Mouse (Mus musculus) c-Kit-positive CD71-positive TER-119-negative erythroid progenitor cells, embryonic 14.5 days (primary cell): ENCODE results near the gene Vsx2.
A peak's percentile ranks its signal among the peaks of the same experiment; 100 is the strongest.

Experiments
- DNase-seq: peaks from one replicate; pipeline ENCODE4 v3.0.0-alpha.2; 2013; ENCODE audit warnings: low read depth

The Vsx2 gene

DNA sequence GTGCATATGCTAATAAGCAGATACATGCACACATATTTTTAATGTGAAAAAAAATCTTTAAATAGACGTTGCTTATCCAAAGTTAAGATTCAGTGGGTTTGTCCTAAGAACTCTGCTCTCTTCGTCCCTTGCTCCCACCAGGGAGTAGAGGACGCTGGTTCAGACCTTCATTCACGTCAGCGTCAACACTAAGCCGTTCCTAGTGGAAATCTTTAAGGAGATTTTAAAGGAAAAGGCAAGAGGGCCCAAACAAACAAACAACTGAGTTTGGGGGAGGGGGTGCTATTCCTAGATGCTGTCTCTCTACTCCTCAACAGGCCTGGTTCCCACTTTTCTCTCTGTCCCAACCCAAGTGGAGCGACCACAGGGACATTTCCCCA lies 2.8 kb downstream of the Vsx2 start:
- DNase-seq, result no peak

DNA sequence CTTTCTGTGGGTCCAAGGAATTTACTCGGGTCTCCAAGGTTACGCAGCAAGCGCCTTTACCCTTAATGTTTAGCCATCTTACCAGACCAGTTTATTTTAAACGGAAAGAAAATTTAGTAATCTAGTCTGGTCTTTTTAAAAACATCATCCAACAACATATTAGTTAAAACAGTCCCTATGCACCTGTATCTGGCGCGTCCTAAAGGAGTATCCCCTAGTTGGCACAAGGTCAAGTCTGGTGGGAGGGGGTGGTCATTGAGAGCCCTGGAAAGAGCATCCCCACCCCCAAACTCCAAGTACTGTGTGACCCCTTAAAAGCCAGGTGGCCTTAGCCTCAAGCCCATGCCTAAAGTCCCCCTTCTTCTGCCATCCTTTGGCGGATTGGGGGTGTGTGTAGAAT lies 3.5 kb downstream of the Vsx2 start:
- DNase-seq, result no peak

DNA sequence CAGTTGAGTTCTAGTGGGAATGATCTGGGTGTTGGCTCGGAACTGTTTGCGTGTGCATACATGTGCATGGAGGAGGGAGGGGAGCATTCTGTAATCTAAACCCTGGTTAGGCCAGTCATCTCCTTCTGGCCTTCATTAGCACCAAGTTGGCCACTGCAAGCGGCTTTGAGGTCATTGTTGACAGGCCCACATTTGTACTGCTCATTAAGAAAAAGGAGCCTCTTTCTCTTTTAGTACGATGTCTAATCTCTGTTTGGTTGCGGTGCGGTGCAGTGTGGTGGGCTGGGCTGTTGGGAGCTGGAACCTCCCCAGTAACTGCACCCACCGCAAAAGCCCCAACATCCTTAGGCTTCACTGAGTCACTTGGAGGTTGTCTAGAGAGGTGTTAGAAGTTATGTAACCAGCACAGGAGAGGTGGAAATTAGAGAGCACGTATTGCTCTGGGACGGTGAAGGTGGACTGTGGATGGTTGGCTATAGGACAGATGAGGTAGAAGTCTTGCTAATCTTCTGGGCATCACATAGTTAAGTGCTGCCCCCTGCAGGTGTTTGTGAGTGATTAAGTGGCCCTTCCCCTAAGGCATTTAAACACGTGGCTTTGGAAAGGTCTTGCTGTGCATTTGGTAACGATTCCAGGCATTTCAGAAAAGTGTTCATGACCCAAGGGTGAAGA lies 8.3 kb downstream of the Vsx2 start:
- DNase-seq, result no peak

DNA sequence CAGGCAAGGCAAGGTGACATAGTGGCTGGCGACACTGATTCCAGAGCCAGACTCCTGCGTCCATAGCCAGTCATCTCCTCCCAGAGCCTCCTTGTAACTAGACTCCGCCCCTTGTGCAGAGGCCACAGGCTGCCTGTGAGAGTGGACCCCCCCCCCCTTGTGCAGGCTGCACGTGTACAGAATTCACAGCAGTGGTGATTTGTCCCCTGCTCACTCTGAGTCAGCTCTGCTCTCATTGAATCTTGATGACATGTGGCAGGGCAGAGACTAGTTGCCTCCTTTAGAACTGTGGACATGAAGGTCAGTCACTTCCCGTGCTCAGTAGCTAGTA lies 8.8 kb downstream of the Vsx2 start:
- no peak for DNase-seq

DNA sequence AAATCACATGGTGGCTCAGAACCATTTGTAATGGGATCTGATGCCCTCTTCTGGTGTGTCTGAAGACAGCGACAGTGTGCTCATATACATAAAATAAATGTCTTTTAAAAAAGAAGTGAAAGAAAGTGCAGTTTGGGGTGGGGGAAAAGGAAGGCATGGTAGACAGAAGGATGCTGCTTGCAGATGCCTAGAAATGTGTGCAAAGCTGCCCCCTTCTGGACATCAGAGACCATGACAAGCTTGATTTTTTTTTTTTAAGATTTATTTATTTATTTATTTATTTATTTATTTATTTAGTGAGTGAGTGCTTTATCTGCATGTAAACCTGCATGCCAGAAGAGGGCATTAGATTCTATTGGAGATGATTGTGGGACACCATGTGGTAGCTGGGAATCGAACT lies 11.7 kb downstream of the Vsx2 start:
- DNase-seq, result no peak

DNA sequence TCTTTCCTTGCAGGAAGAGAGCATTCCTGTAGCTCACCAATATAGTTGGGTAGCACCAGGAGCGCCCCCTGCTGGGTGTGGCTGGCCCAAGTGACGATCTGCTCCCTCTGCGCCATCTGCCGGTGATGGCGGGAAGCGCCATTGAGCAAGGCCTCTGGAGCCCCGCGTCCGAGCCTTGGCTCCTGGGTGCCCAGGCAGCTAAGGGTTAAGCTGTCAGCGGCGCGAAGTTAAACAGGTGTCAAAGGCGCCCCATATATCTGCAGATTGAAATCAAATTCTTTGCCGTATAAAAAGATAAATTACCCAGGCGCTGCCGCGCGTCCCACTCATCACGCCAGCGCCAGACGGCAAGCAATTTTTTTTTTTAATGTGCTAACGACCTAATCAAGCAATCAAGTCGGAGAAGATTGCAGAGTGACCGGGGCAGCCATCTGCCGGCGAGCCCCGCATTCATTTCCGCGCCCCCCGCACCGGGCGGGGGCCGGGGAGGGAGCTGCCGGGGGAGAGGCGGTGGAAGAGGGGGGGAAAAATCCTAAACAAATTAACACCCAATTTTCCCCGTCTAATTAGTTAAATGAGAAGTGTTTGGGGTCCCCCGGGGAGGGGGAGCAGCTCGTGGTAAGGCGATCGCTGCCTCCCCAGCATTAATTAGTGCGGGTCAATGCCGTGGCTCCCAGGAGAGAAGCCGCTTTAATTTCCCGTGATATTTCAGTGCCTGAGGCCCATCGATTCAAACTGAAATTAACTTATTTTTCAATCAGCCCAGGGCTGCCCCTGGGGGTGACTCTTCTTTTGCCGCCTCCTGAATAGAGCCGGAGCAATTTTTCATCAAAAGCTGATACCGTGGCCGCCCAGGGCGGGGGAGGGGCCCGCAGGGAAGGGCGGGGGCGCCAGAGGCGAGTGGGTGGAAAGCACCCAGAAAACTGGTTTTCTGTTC lies 20.5 kb downstream of the Vsx2 start:
- peak; percentile 74 for DNase-seq

DNA sequence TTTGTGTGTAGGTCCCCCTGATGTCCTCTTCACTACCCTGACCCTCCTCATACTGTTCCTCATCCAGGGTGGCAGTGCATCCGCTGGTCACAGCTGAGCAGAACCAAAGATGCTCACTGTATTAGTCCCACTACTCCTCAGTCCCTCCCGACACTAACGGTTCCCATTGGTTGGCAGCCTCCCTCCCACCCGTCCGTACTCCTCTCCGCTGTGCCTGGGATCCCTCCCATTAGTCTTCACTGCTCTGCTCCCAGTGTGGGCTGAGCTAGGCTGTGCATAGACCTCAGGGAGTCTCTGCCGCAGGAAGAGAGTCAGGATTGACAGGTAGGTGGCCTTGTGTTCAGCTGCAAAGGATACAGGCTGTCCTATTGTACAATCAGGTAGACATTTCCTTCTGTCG lies 28.8 kb downstream of the Vsx2 start:
- no peak for DNase-seq

DNA sequence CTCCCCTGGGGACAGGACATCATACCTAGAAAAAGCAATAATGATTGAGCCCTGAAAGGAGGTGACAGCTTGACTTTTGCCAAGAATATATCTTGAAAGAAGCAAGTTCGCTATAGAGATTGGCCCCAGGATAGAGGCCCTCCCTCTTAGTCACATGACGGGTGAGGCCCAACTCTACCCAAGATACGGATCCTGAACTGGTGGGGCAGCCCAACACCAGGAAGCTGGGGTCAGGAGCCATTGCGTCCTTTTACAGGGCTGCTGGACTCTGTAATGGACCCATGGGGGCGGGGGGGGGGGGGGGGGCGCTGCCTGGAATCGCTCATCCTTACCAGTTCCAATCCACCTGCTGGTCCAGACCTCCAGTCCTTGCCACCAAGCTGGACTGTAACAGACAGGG lies 34.4 kb downstream of the Vsx2 start:
- no peak for DNase-seq

DNA sequence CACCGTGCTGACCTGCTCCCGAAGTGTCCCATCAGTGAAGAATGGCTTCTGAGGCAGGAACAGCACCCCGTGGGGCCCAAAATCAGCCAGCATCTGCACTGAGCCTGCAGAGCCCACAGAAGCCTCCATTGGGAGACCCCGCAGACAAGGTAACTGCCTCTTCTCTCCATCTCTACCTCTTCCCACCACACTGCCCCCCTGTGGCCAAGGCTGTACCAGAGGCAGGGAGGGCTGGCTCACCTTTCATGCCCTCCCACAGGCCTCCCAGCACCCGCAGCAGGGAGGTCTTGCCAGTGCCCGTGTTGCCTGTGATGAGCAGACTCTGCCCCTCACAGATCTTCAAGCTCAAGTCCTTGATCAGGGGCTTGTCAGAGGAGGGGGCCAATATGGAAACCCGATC lies 36.3 kb downstream of the Vsx2 start:
- DNase-seq, result no peak

DNA sequence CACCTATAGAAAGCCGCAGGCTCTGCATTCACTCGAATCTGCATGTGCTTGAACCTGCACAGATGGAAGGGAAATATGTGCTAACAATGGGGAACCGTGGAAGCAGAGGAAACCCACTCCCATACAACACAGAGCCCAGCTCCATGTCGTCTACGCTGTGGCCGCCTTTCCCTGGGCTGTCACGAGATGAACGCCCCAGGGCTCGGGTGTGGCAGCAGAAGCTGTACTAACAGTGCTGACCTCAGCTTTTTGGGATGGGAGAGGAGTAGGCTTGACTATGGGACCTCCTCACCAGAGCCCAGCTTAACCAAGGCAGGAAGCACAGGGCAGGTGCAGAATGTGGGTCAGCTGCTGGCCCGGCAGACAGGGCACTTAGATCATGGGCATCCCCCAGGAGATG lies 42.2 kb downstream of the Vsx2 start:
- DNase-seq, result no peak

DNA sequence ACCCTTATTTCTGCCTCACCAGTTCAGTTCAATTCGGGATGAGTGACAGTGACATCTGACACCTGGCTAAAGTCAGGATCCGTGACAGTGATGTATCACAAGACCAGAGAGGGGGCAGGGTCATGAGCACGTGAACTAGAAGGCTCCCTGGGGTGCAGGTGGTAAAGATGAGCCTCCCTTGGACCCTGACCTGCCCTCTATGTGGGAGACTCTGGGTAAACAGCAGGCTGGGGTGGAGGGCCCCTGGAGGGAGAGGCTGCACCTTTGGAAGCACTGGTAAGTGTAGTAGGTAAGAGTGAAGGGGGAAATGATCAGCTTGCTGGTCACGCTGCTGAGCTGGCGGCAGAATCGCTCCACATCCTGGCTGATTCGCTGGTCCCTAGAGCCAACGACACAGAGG lies 43.0 kb downstream of the Vsx2 start:
- DNase-seq, result no peak

DNA sequence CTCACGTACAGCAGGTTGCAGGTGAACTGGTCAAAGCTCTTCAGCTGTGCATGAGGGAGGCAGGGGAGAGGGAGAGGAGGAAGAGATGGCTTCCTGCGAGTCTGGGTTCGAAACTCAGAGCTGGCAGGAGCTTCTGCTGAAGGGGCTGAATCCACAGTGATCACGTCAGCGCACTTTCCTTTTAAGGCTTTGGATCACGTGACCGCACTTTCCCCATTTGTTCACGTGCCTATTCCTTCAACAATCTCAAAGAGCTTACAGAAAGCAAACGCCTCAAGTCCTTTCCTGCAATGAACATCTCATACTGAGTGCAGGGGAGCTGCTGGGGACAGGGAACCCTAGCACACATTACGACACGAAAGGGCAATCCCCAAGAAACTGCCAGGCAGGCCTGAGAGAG lies 44.4 kb downstream of the Vsx2 start:
- no peak for DNase-seq

DNA sequence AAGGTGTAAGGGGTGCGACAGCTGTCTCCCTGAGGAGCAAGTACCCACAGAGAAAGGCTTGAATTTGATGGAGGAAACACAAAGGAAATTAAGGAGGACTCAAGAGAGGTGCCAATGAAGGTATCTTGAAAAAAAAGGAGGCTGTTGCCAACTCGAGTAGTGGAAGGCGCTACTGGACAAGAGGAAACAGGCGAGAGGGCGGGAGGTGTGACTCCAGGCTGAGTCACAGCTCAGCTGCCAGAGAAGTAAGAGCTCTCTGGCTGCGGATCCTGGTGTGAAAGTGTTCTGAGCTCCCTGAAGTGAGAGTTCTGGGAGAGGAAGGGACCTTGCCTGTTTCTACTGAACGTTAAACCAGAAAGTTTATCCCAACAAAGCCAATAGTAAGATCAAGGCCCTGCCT lies 45.0 kb downstream of the Vsx2 start:
- no peak for DNase-seq

DNA sequence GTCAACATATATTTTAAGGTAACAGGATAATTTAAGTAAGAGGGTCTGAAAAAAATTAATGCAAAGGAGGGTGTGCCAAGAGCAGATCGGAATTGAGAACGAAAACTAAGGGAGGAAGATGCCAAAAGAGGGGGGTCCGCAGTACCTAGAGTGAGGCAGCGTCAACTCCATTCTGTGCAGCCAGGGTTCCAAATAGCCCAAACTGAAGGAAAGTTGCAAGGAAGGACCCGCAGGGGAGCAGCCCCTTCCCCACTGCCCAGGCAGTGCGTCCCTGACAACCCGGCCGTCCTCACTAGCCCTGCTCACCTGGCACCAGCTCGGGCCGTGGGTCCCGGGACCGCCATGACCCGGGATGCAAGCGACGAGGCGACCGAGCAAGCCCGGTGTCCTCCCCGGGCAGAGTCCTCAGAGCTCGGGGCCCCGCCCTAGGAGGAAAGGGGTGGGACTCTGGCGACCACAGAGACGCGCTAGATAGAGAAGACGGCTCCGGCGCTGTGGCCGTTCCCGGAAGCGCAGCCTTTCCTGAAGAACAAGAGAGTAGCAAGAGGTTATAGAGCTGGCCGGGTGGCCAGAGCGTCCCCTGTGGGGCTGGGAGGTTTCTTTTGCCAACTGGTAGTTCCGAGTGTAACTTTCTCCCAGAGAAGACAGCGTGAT lies 47.5 kb downstream of the Vsx2 start, which contains the start of gene Abcd4:
Gene Abcd4 (minus strand): TSS at position 437 of the 654 bp plus-strand sequence.
- peak; percentile 89 for DNase-seq

DNA sequence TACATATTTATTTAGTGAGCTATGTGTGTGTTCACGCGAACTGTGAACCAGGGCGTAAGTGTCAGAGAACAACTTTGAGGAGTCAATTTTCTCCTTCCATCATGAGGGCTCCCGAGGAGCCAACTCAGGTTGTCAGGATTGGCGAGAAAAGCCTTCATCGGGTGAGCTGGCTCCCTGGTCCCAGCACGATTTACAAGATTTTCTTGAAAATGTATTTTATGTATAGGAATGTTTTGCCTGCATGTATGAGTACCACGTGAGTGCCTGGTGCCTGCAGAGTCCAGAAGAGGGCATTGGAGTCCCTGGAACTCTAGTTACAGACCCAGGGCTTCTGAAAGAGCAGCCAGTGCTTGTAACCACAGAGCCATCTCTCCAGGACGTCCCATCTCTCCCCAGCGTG lies 48.1 kb downstream of the Vsx2 start:
- peak; percentile 32 for DNase-seq

DNA sequence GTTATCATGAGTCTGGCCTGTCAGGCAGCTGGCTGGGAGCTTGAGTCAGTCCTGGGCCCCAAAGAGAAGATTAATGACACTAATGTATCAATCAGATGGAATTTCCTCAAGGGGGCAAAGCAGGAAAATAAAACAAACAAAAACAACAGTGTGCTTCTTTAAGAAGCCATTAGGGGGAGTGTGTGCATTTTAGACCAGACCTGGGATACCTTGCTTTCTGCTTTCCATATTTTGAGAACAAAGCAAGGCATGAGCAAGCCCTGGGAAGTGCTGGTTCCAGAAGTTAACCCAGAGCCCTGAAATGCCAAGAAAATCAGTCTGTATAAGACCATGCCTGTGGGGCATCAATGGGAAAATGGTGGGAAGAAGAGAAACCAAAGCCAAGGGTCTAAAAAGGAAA lies 51.4 kb downstream of the Vsx2 start:
- DNase-seq, result no peak

DNA sequence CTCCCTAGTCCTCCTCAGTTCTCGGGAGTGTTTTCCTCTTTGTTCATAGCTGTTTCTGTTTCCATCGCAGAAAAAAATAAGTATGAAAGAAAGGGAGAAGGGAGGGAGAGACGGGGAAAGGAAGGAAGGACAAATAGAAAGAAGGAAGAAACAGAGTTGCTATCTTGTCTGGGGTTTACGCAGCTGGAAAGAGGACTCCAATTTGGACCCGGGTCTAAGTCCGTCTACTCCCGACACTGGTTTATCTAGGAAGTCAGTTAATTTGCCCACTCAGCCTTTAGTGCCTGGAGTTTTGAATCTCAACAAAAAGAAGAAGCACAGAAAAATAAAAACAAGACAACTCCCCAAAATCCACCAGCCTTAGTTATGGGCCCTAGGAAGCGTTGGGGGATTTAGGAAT lies 55.0 kb downstream of the Vsx2 start:
- DNase-seq, result no peak

DNA sequence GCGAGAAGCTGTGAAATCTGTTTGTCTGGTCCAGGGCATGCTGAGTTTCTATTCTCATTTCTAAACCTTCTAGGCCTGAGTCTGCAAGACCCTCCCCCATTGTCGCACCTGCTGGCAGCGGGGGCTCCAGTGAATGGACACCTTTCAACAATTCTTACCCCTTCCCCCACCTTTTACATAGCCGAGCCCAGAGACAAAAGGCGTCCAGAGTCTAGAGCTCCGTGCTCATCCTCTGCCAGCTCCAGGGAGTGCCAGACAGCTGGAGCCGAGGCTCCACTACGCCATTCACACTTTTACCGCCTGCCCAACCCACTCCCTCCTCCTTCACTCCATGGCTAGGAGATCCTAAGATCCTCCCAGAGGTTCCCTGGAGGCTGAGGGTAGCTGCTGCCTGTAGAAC lies 55.6 kb downstream of the Vsx2 start:
- DNase-seq, result no peak

DNA sequence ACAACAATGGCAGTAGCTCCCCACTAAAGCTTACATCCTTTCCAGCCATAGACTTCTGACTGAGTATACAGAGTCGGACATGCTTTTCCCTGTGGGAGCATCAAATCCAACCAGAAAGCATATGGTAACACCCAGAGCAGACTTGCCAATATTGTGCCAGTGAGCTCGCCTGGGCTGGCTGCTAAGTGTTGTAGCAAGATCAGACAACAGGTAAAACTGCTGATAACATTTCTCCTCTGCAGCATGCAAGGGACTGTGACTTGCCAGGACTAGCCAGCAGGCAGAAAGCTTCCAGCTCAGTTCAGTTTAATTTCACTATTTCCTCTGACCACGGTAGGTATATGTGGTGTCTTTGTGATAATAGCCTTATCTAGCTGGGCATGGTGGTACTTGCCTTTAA lies 62.3 kb downstream of the Vsx2 start:
- DNase-seq, result no peak

DNA sequence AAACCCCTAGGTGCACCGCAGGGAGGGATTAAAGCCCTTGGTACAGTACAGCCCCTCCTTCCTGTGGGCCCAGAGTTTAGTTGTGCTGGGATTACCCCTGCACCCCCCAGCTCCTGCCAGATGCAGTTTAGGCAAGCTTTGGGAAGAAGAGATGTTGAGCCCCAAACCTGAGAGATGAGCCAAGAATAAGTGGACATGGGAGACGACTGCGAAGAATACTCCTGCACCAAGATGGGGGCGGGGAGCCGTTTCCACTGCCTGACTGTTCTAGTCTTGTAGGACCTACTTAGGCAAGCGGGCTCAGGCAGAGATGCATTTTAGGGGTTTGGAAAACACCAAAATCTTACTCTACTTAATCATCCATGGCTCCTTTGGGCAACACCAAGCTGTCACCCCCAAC lies 70.7 kb downstream of the Vsx2 start:
- no peak for DNase-seq

DNA sequence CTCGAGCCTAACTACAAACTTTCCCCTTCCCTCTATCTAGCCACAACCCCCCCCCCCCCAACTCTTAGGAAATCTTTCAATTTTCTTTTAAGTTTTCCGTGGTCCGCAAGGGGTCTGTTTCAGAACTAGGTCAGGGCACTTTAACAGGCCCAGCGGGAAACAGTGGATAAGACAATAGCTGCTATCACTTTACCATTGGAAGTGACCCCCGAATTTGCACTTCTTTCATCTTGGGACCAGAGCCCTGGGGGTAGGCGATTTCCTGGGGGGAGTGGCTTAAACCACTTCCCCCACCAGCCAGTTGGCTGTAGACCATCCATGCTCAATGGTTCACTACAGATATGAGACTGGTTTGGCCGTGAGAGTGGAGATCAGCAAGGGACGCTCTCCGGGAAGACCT lies 71.1 kb downstream of the Vsx2 start, which contains the start of gene Vrtn:
Gene Vrtn (plus strand): TSS at position 366 of the 400 bp plus-strand sequence.
- no peak for DNase-seq
